Mouse (Mus musculus): ENCODE data around the gene Cox6a1. TPM values are rescaled to one million over a fixed set of nuclear protein-coding genes. Genes with fewer than 3 reads are reported as not detected.

Gene Cox6a1
- polyA plus RNA-seq, 1 experiment from 2014 or later: 2,087 TPM

DNA sequence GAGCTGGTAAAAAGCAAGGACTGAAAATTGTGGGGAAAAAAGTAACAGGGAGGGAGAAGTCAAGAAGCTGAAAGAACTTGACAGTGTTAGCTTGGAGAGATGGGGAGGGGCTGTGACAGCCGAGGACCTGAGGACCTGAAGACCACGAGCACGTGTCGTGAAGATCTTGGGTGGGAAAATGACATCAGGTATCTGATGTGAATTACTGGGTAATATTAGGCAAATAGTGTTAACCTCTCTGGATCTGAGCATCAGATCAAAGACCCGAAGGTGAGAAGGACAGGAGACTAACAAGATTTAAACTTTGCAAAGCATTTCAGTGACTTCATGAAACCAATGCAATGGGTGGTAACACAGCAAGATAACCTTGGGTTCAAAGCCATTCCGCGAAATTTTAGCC, 8.8 kb downstream of the Cox6a1 start:
- Histone ChIP-seq H3K4me1 (replicated peaks; ENCODE audit: control insufficient read depth, insufficient read depth, low read length) (0 out of 2 replicates have a peak, but pooled peaks cover 6% of the 10 kb centered on the region), H3K27ac (ENCODE audit: low read depth, low read length) (no peak overlapping the region), H3K9ac (ENCODE audit: low read depth, low read length) (peak overlapping the region; percentile 91; the same call in 1 of the 2 replicates), H3K4me3 (ENCODE audit: low read depth, low read length) (peak overlapping the region; percentile 95), H3K4me2 (replicated peaks; ENCODE audit: low read depth) (peak overlapping the region; percentile 83), H3K9me3 (ENCODE audit: control insufficient read depth) (no peaks in the 10 kb centered on the region), H3K27me3 (replicated peaks; ENCODE audit: control insufficient read depth, insufficient read depth, low read length) (no peaks in the 10 kb centered on the region), H3K36me3 (ENCODE audit: control insufficient read depth, insufficient read depth) (peaks cover 35% of the 10 kb centered on the region)
- no peak for ATAC-seq
- WGBS: 15% methylated on average over 7 of the region's 7 CpGs
- no peak for TF ChIP-seq CTCF (IDR thresholded peaks at IDR 0.05; ENCODE audit: low read depth)

- ATAC-seq: no peak
- H3K4me3 ChIP-seq (ENCODE audit: low read depth, low read length): no peak overlapping the region
- H3K27me3 ChIP-seq (replicated peaks; ENCODE audit: control insufficient read depth, insufficient read depth, low read length): no peaks in the 10 kb centered on the region
- no peak overlapping the region for H3K4me2 ChIP-seq (replicated peaks; ENCODE audit: low read depth)
- no peaks in the 10 kb centered on the region for H3K4me1 ChIP-seq (replicated peaks; ENCODE audit: control insufficient read depth, insufficient read depth, low read length)
- H3K36me3 ChIP-seq (ENCODE audit: control insufficient read depth, insufficient read depth): peaks cover 53% of the 10 kb centered on the region
- TF ChIP-seq CTCF (IDR thresholded peaks at IDR 0.05; ENCODE audit: low read depth): no peak
- no peak overlapping the region for H3K27ac ChIP-seq (ENCODE audit: low read depth, low read length)
- no peaks in the 10 kb centered on the region for H3K9me3 ChIP-seq (ENCODE audit: control insufficient read depth)
- H3K9ac ChIP-seq (ENCODE audit: low read depth, low read length): no peak overlapping the region
- WGBS: 68% methylated on average over 3 of the region's 3 CpGs
These were observed 15.2 kb downstream of the Cox6a1 start for GRCm38 (mm10) chr5:115333626-115334025.

DNA sequence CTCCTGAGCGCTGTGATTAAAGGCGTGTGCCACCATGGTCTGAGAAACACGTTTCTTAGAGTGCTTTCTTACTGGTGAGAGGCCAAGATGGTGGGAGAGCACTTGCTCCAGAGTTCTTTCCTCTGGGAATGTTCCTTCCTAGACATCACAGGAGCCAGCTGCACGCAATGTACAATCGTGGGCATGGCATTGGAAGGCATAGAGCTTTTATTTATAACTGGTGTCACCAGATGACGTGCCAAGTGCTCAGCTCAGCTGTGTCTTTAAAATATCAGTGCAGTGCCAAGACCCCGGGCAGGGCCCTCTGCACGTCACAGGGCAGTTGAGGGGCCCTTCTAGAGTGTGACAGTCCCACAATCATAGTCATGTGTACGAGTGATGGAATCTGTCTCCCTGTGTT, 17.8 kb downstream of the Cox6a1 start:
- Histone ChIP-seq H3K27me3 (replicated peaks; ENCODE audit: control insufficient read depth, insufficient read depth, low read length) (no peaks in the 10 kb centered on the region), H3K4me1 (replicated peaks; ENCODE audit: control insufficient read depth, insufficient read depth, low read length) (0 out of 2 replicates have a peak, but pooled peaks cover 4% of the 10 kb centered on the region), H3K9ac (ENCODE audit: low read depth, low read length) (no peak overlapping the region), H3K4me2 (replicated peaks; ENCODE audit: low read depth) (no peak overlapping the region), H3K36me3 (ENCODE audit: control insufficient read depth, insufficient read depth) (peaks cover 50% of the 10 kb centered on the region), H3K27ac (ENCODE audit: low read depth, low read length) (no peak overlapping the region), H3K4me3 (ENCODE audit: low read depth, low read length) (no peak overlapping the region), H3K9me3 (ENCODE audit: control insufficient read depth) (no peaks in the 10 kb centered on the region)
- no peak for ATAC-seq
- WGBS: 81% methylated on average over 9 of the region's 9 CpGs
- no peak for TF ChIP-seq CTCF (IDR thresholded peaks at IDR 0.05; ENCODE audit: low read depth)

DNA sequence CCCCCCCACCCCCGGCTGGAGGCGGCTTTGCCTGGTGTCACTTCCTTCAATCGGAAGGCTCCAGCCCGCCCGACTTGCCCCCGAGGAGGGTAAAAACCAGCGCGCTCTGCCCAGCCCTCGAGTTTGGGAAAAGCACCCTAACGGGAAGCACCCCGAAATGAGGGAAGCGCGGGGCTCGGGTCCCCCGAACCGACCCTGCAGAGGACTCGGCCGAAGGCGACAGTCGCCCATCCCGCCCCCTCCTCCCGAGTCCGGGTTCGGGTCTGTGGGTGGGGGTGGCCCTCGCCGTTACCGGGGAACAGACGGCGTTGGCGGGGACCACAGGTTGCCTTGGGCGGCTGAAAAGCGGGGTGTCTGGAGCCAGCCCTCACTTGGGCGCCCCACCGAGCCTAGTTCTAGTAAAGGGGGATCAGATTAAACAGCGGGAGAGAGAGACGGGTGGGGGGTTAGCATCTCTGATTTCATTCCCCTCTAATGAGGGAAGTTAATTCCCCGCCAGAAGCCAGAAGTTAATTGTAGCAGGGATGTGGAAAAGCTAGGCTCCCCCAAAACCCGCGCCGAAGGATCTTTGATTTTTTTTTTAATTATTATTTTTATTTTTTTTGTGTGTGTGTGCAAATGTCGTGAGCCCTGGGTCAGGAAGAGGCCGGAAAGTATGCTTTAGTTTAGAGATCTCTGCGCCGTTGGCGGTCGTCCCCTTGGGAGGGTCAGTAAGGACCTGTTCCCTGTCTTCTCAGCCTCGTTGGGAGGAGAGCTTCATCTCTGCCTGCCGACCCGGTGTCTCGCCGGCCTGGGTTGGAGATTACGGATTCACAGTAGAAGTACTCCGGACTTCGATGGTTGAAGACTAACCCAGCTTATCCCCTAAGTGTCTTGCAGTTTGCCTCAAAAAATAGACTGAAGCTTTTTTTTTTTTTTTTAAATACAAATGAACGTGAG, 20.9 kb downstream of the Cox6a1 start:
- Histone ChIP-seq H3K36me3 (ENCODE audit: control insufficient read depth, insufficient read depth) (peaks cover 23% of the 10 kb centered on the region), H3K4me2 (replicated peaks; ENCODE audit: low read depth) (peak overlapping the region; percentile 94), H3K4me1 (replicated peaks; ENCODE audit: control insufficient read depth, insufficient read depth, low read length) (0 out of 2 replicates have a peak, but pooled peaks cover 4% of the 10 kb centered on the region), H3K4me3 (ENCODE audit: low read depth, low read length) (peak overlapping the region; percentile 65), H3K9me3 (ENCODE audit: control insufficient read depth) (no peaks in the 10 kb centered on the region), H3K27ac (ENCODE audit: low read depth, low read length) (peak overlapping the region; percentile 72; the same call in 1 of the 2 replicates), H3K27me3 (replicated peaks; ENCODE audit: control insufficient read depth, insufficient read depth, low read length) (no peaks in the 10 kb centered on the region), H3K9ac (ENCODE audit: low read depth, low read length) (peak overlapping the region; percentile 82)
- 1% methylated on average over 54 of the region's 55 CpGs for WGBS
- TF ChIP-seq CTCF (IDR thresholded peaks at IDR 0.05; ENCODE audit: low read depth): no peak
- ATAC-seq: 0 out of 2 replicates have a peak, but pooled peaks have one; percentile 10

DNA sequence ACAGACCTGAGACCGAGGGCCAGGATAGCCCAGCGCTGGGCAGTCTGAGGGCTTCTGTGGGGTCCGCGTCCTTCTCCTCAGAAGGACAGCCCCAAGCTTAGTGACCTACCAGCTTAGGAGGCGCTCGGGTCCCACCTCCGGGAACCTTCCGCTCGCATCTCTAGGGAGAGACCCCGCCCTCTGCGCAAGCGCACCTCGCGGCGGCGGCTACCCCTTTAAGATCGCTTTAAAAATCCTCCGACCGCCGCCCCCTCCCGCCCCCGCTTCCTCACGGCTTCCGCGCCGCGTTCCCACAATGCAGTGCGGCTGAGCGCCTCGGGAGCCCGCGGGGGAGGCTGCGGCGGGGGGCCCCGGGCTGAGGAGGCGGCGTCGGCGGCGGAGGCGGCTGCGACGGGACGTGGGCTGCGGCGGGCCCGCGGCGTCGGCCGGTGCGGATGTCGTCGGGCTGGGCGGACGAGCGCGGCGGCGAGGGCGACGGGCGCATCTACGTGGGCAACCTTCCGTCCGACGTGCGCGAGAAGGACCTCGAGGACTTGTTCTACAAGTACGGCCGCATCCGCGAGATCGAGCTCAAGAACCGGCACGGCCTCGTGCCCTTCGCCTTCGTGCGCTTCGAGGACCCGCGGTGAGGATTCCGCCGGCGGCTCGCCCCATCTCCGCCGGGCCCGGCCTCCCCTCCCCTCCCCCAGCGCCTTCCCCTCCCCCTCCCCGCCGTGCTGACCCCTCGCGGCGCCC, 21.7 kb downstream of the Cox6a1 start, which contains the start of gene Srsf9:
TSS of gene Srsf9 (plus strand) at position 303 of the 735 bp plus-strand sequence.
- peak within 1 kb of the TSS; percentile 82 for H3K9ac ChIP-seq (ENCODE audit: low read depth, low read length)
- 0 out of 2 replicates have a peak, but pooled peaks have one; percentile 7 for TF ChIP-seq CTCF (IDR thresholded peaks at IDR 0.05; ENCODE audit: low read depth)
- ATAC-seq: peak; percentile 84

More for the DNA sequence above, 21.7 kb downstream of the Cox6a1 start, which contains the start of gene Srsf9:
- Histone ChIP-seq H3K4me3 (ENCODE audit: low read depth, low read length) (peak within 1 kb of the TSS; percentile 65), H3K36me3 (ENCODE audit: control insufficient read depth, insufficient read depth) (peaks cover 14% of the 10 kb centered on the region), H3K4me1 (replicated peaks; ENCODE audit: control insufficient read depth, insufficient read depth, low read length) (0 out of 2 replicates have a peak, but pooled peaks cover 4% of the 10 kb centered on the region), H3K9me3 (ENCODE audit: control insufficient read depth) (no peaks in the 10 kb centered on the region), H3K27ac (ENCODE audit: low read depth, low read length) (peak within 1 kb of the TSS; percentile 72), H3K4me2 (replicated peaks; ENCODE audit: low read depth) (peak within 1 kb of the TSS; percentile 94), H3K27me3 (replicated peaks; ENCODE audit: control insufficient read depth, insufficient read depth, low read length) (no peaks in the 10 kb centered on the region)
- WGBS: under 1% methylated on average over 80 of the region's 97 CpGs

All from intestine, postnatal 0 days (tissue).